Comparison of ENCODE assay signal across 8 mouse cellular contexts in genomic region chr5:149537796-149538511, GRCm38 (mm10). TPM values are rescaled to one million over a fixed set of nuclear protein-coding genes. Genes with fewer than 3 reads are reported as not detected.
DNase-seq lines count a peak whose midpoint lies in the region; ATAC-seq and TF ChIP-seq lines count a peak whose summit lies in the region.

No protein-coding gene starts in this region.

- no peaks in the 10 kb centered on the region for H3K36me3 ChIP-seq in embryonic facial prominence, embryonic 14.5 days (ENCODE audit: control insufficient read depth, insufficient read depth, low read length)
- no peaks in the 10 kb centered on the region for H3K36me3 ChIP-seq in neural tube, embryonic 14.5 days (ENCODE audit: control insufficient read depth, insufficient read depth, low read length)

- H3K9ac ChIP-seq in embryonic facial prominence, embryonic 14.5 days (ENCODE audit: low read depth, low read length): peak overlapping the region; percentile 10; the same call in 1 of the 2 replicates
- 0 out of 2 replicates have a peak overlapping the region, but pooled peaks have one; percentile 34 for H3K9ac ChIP-seq in neural tube, embryonic 14.5 days (replicated peaks; ENCODE audit: low read depth, low read length)

- H3K4me2 ChIP-seq in embryonic facial prominence, embryonic 14.5 days (ENCODE audit: low read depth, low read length): peak overlapping the region; percentile 49
- H3K4me2 ChIP-seq in neural tube, embryonic 14.5 days (ENCODE audit: low read depth, low read length): peak overlapping the region; percentile 37

- peaks cover 9% of the 10 kb centered on the region; the same call in 1 of the 2 replicates for H3K4me1 ChIP-seq in embryonic facial prominence, embryonic 14.5 days (ENCODE audit: control insufficient read depth, insufficient read depth, low read length)
- H3K4me1 ChIP-seq in neural tube, embryonic 14.5 days (ENCODE audit: control insufficient read depth, insufficient read depth, low read length): peaks cover 17% of the 10 kb centered on the region; the same call in 1 of the 2 replicates

- WGBS in embryonic facial prominence, embryonic 14.5 days: 13% methylated on average over 16 of the region's 16 CpGs
- 18% methylated on average over 16 of the region's 16 CpGs for WGBS in neural tube, embryonic 14.5 days

- ATAC-seq in embryonic facial prominence, embryonic 14.5 days (ENCODE audit: low read depth): peak; percentile 81; the same call in 1 of the 2 replicates
- ATAC-seq in neural tube, embryonic 14.5 days (ENCODE audit: low read depth): peak; percentile 64
- no peak for ATAC-seq in cerebellum, adult (ENCODE audit: insufficient number of reproducible peaks, low FRiP score, low TSS enrichment)

- H3K9me3 ChIP-seq in embryonic facial prominence, embryonic 14.5 days (ENCODE audit: control insufficient read depth, low read length): no peaks in the 10 kb centered on the region
- H3K9me3 ChIP-seq in neural tube, embryonic 14.5 days (ENCODE audit: control insufficient read depth, low read length): no peaks in the 10 kb centered on the region

- peak overlapping the region; percentile 52 for H3K4me3 ChIP-seq in layer of hippocampus, adult 2 months
- peak overlapping the region; percentile 16; the same call in 1 of the 2 replicates for H3K4me3 ChIP-seq in embryonic facial prominence, embryonic 14.5 days (ENCODE audit: low read depth, low read length)
- no peak overlapping the region for H3K4me3 ChIP-seq in neural tube, embryonic 14.5 days (ENCODE audit: low read depth, low read length)

- H3K27me3 ChIP-seq in embryonic facial prominence, embryonic 14.5 days (replicated peaks; ENCODE audit: control insufficient read depth, insufficient read depth, low read length): no peaks in the 10 kb centered on the region
- H3K27me3 ChIP-seq in neural tube, embryonic 14.5 days (ENCODE audit: control insufficient read depth, insufficient read depth, low read length): no peaks in the 10 kb centered on the region

- peak overlapping the region; percentile 86 for H3K27ac ChIP-seq in layer of hippocampus, adult 2 months
- no peak overlapping the region for H3K27ac ChIP-seq in embryonic facial prominence, embryonic 14.5 days (replicated peaks; ENCODE audit: low read depth, low read length)
- H3K27ac ChIP-seq in neural tube, embryonic 14.5 days (ENCODE audit: low read depth, low read length): peak overlapping the region; percentile 23; the same call in 1 of the 2 replicates

- no peak for TF ChIP-seq CTCF in layer of hippocampus, adult 2 months (conservative IDR thresholded peaks at IDR 0.05)

- peak; percentile 22 to 41 for DNase-seq in layer of hippocampus, adult 2 months (ENCODE audit: low spot score in 2 of 2)
- DNase-seq in layer of hippocampus, postnatal 25 days (ENCODE audit: extremely low spot score in 1 of 2, low spot score in 1 of 2): no peak
- peak; percentile 79 for DNase-seq in embryonic facial prominence, embryonic 14.5 days (ENCODE audit: low spot score)
- DNase-seq in layer of hippocampus, postnatal 14 days (ENCODE audit: low spot score in 2 of 2): peak; percentile 46 to 55
- DNase-seq in thymus, postnatal 36 days: no peak
- DNase-seq in adrenal gland, adult (ENCODE audit: inconsistent age in 2 of 2, low spot score in 1 of 2): no peak

RNA-seq across cellular contexts. Expression of gene Wdr95, which starts 9.5 kb away (rescaled TPM):
- total RNA-seq in layer of hippocampus, adult 2 months (2021): 1 to 10 TPM in 1 of 2 experiments, under 1 TPM in 1; 0.41 to 1.0 TPM
- 1 to 10 TPM in 1 of 2 experiments, under 1 TPM in 1; 0.87 to 1.7 TPM for total RNA-seq in layer of hippocampus, postnatal 25 days (2021)
- polyA plus RNA-seq in embryonic facial prominence, embryonic 14.5 days (2014; fragmentation: Nextera tagmentation; extraction: Ambion mirVana): 0.47 and 0.72 TPM in 2 replicates
- 1 to 10 TPM; 2.0 to 2.1 TPM for total RNA-seq in layer of hippocampus, postnatal 14 days (2021)
- polyA plus RNA-seq in neural tube, embryonic 14.5 days (2014; fragmentation: Nextera tagmentation; extraction: Ambion mirVana): 0.25 and 0.50 TPM in 2 replicates

Comparison
In these comparisons a context has a peak if more than half of its experiments do, and no peak if none do; other contexts are left out.
1. DNase-seq: peak in layer of hippocampus, adult 2 months (2 of 2), embryonic facial prominence, embryonic 14.5 days (single experiment) and layer of hippocampus, postnatal 14 days (2 of 2); none in layer of hippocampus, postnatal 25 days (0 of 2), thymus, postnatal 36 days (0 of 2) and adrenal gland, adult (0 of 2).